Mouse (Mus musculus) right cerebral cortex, postnatal 4 days (tissue): ENCODE measurements around the gene Mageb16.

Source experiments
- DNase-seq: peaks from one replicate; pipeline ENCODE4 v3.0.0-alpha.2; 2022

Mageb16 gene

DNA sequence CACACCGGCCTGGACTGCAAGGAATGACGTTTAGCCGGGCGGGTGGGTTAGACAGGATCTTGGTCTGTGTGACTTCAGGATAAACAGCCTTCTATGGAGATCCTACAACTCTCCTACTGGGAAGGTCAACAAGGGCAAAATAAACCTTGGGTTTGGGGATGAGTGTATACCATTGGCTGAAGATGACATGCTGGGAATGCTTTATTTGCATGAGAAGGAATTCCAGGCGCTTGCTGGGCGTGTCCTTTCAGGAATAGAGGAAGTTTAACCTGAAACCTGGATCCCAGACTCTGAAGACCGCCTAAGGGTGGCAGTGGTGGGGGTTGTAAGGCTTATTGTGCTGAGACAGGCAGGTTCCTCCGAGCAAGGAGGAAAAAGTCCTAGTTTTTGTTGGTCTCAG lies at the start of gene Mageb16:
Mageb16 (minus strand) TSS at position 25 of the 400 bp plus-strand sequence.
- no peak for DNase-seq

DNA sequence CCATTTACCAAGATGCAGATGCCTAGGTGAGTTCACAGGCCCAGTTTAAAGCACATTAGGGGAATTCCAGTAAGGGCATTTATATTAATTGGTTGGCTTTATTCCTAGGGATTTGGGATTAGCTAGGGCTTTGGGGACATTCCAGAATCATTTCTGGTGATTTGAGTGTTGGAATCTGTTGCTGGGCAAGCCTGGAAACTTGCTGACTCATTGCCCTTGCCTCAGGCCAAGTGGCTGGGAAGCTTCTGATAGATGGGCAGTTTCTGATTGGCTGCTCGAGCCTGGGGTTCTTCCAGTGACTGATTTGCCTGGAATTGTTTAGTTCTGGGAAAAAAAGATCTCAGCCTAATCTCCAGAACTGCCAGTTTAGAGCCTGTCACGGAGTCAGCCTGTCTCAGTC lies 20.1 kb downstream of the Mageb16 start:
- no peak for DNase-seq

DNA sequence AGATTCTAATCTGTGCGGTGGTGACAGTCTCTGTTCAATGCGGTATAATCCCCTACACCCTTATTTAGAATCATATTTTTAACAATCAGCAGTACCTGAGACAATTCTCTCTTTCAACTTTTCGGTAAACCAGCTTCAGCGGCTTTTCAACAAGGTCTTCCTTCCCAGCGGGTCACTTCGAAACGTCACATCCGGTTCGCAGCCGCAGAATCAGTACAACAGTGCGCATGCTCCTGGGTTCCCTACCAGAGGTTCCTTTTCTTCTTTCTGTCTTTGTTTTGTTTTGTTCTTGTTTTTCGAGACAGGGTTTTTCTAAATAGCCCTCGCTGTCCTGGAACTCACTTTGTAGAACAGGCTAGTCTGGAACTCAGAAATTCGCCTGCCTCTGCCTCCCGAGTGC lies 35.8 kb downstream of the Mageb16 start:
- no peak for DNase-seq

DNA sequence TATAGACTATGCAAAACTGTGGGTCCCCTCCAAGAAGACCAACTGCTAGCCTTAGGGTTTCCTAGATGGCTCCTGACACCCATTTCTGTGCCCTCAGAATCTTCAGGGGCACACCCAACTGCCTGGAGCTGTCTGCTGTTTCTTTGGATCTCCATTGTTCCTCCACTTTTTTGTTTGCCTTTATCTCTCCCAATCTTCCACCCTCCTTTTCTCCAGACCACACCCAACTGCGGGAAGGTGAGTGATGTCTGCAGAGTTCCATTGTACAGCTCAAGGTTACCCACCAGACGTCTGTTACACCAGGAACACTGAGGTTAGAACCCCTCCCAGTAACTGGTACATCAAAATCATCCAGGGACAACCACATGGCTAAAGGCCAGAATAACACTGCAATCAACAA lies 64.8 kb downstream of the Mageb16 start:
- DNase-seq: no peak
